Mouse (Mus musculus) liver, embryonic 16.5 days (tissue): Measurements from ENCODE around the gene D230025D16Rik. TPM values are rescaled to one million over a fixed set of nuclear protein-coding genes. Genes with fewer than 3 reads are reported as not detected.
"Not testable (repeated sequence)": the region's sequence is repeated elsewhere in the genome, so short reads cannot be mapped to it uniquely, and the experiment has no call there.

Source experiments
- ATAC-seq: fragments of 200-750 bp; cut with Nextera tagmentation; 2 replicates; pipeline ENCODE4 v1.8.0; 2017; ENCODE audit warnings: low read depth, mild to moderate bottlenecking, moderate number of reproducible peaks, moderate library complexity
- H3K27ac ChIP-seq: fragments of 300-500 bp; sonication (generic); 2 replicates; pipeline ENCODE4 v1.5.1; 2014; ENCODE audit warnings: mild to moderate bottlenecking, low read length
- H3K27me3 ChIP-seq: fragments of 300-500 bp; sonication (generic); 2 replicates; pipeline ENCODE4 v1.6.1; 2014; ENCODE audit warnings: low read depth, low read length, mixed read lengths; ENCODE audit not compliant: control insufficient read depth, insufficient read depth
- H3K36me3 ChIP-seq: fragments of 300-500 bp; sonication (generic); 2 replicates; pipeline ENCODE4 v1.6.1; 2014; ENCODE audit warnings: mild to moderate bottlenecking; ENCODE audit not compliant: control insufficient read depth, insufficient read depth
- H3K4me1 ChIP-seq: fragments of 300-500 bp; sonication (generic); 2 replicates; pipeline ENCODE4 v1.6.1; 2014; ENCODE audit warnings: low read depth, low read length, mixed read lengths; ENCODE audit not compliant: control insufficient read depth
- H3K4me2 ChIP-seq: fragments of 300-500 bp; sonication (generic); 2 replicates; pipeline ENCODE4 v1.6.1; 2014; ENCODE audit warnings: low read depth, low read length, mixed read lengths
- H3K4me3 ChIP-seq: fragments of 300-500 bp; sonication (generic); 2 replicates; pipeline ENCODE4 v1.5.1; 2014; ENCODE audit warnings: low read depth, mild to moderate bottlenecking, low read length
- H3K9ac ChIP-seq: fragments of 300-500 bp; sonication (generic); 2 replicates; pipeline ENCODE4 v1.6.1; 2014; ENCODE audit warnings: low read depth, low read length
- H3K9me3 ChIP-seq: fragments of 300-500 bp; sonication (generic); replicated peaks from 2 replicates; pipeline ENCODE4 v1.6.1; 2016; ENCODE audit warnings: low read length; ENCODE audit not compliant: control insufficient read depth
- WGBS: fragments of 180-500 bp; shearing (Covaris S2); extraction: QIAGEN DNeasy Blood & Tissue Kit; methylation state at CpG from one replicate; pipeline ENCODE4 v1.1.7; 2014; ENCODE audit not compliant: insufficient replicate concordance; 5-methylcytosine and 5-hydroxymethylcytosine counted together
- polyA plus RNA-seq: library from polyadenylated mRNA; unstranded; fragments of >200 nt; fragmentation: Nextera tagmentation; extraction: Ambion mirVana; gene quantifications from 2 replicates; pipeline ENCODE4 v1.2.1, GENCODE M21; 2015

Gene D230025D16Rik
- 18.7 and 19.7 TPM in 2 replicates for polyA plus RNA-seq

- H3K4me3 ChIP-seq = peak within 1 kb of the TSS; percentile 95
- peak within 1 kb of the TSS; percentile 94 for H3K27ac ChIP-seq
- H3K9me3 ChIP-seq = no peaks in the 10 kb centered on the region
- WGBS = 5% methylated on average over 34 of the region's 34 CpGs
- H3K27me3 ChIP-seq = no peaks in the 10 kb centered on the region
- peaks cover 14% of the 10 kb centered on the region for H3K4me1 ChIP-seq
- peak within 1 kb of the TSS; percentile 96 for H3K9ac ChIP-seq
- ATAC-seq = peak; percentile 88
- no peaks in the 10 kb centered on the region for H3K36me3 ChIP-seq
- peak within 1 kb of the TSS; percentile 89 for H3K4me2 ChIP-seq
Measured at GRCm38 (mm10) chr8:105224413-105225271, at the start of gene D230025D16Rik. Gene D230025D16Rik, plus strand, starts transcription at chr8:105225145.

DNA sequence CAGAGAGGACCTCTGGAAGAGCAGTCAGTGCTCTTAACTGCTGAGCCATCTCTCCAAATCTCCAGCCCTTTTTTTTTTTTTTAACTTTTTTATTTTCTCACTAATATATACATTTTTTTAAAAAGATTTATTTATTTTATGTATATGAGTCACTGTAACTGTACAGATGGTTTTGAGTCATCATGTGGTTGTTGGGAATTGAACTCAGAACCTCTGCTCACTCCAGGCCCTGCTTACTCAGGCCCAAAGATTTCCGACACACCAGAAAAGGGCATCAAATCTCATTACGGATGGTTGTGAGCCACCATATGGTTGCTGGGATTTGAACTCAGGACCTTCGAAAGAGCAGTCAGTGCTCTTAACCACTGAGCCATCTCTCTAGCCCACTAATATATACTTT, 49.7 kb upstream of the D230025D16Rik start:
- H3K4me2 ChIP-seq, H3K36me3 ChIP-seq, H3K4me3 ChIP-seq, ATAC-seq, H3K9ac ChIP-seq, H3K9me3 ChIP-seq, H3K4me1 ChIP-seq, H3K27ac ChIP-seq: not testable (repeated sequence)
- WGBS = 75% methylated on average over 3 of the region's 3 CpGs
- peaks cover 20% of the 10 kb centered on the region for H3K27me3 ChIP-seq

- H3K27ac ChIP-seq = no peak overlapping the region
- WGBS = 71% methylated on average over 6 of the region's 6 CpGs
- H3K4me3 ChIP-seq = no peak overlapping the region
- ATAC-seq = no peak
- no peaks in the 10 kb centered on the region for H3K9me3 ChIP-seq
- H3K36me3 ChIP-seq = no peaks in the 10 kb centered on the region
- H3K9ac ChIP-seq = no peak overlapping the region
- H3K4me1 ChIP-seq = no peaks in the 10 kb centered on the region
- no peaks in the 10 kb centered on the region for H3K27me3 ChIP-seq
- no peak overlapping the region for H3K4me2 ChIP-seq
Measured at GRCm38 (mm10) chr8:105178211-105178800, 46.6 kb upstream of the D230025D16Rik start.

GRCm38 (mm10) chr8:105182201-105182600, 42.7 kb upstream of the D230025D16Rik start:
- no peaks in the 10 kb centered on the region for H3K36me3 ChIP-seq
- no peaks in the 10 kb centered on the region for H3K27me3 ChIP-seq
- no peak overlapping the region for H3K27ac ChIP-seq
- H3K4me3 ChIP-seq = no peak overlapping the region
- H3K9ac ChIP-seq = no peak overlapping the region
- WGBS = 47% methylated on average over 1 of the region's 1 CpGs
- H3K4me2 ChIP-seq = no peak overlapping the region
- H3K9me3 ChIP-seq = no peaks in the 10 kb centered on the region
- ATAC-seq = no peak
- H3K4me1 ChIP-seq = no peaks in the 10 kb centered on the region

- Histone ChIP-seq H3K9me3 (no peaks in the 10 kb centered on the region), H3K27me3 (no peaks in the 10 kb centered on the region), H3K36me3 (no peaks in the 10 kb centered on the region), H3K4me1 (no peaks in the 10 kb centered on the region), H3K4me2 (no peak overlapping the region), H3K9ac (no peak overlapping the region), H3K4me3 (no peak overlapping the region), H3K27ac (no peak overlapping the region)
- no peak for ATAC-seq
- WGBS = 43% methylated on average over 1 of the region's 1 CpGs
Measured at GRCm38 (mm10) chr8:105186467-105187005, 38.4 kb upstream of the D230025D16Rik start.

DNA sequence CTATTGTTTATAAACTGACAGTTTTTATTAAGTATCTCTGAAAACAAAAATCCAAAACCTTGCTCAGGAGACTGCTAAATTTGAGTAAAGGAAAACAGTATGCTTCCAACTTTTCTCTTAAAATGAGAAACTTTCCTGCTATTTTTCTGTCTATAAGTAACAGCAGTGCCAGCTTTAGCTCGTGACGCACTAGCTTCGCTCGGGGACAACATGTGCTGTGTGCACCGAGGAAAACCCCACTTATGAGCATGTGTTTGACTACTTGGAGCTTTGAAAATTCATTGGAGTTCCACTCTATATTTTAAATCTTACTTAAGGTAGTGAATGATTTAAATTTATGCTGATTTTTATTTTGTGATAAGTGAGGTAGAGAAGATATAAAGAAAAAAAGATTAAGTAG, 32.8 kb upstream of the D230025D16Rik start:
- Histone ChIP-seq H3K9me3 (no peaks in the 10 kb centered on the region), H3K4me2 (no peak overlapping the region), H3K4me1 (no peaks in the 10 kb centered on the region), H3K27me3 (no peaks in the 10 kb centered on the region), H3K27ac (no peak overlapping the region), H3K9ac (no peak overlapping the region), H3K36me3 (peaks cover 4% of the 10 kb centered on the region; the same call in 1 of the 2 replicates), H3K4me3 (no peak overlapping the region)
- ATAC-seq = no peak
- WGBS = 77% methylated on average over 5 of the region's 5 CpGs

DNA sequence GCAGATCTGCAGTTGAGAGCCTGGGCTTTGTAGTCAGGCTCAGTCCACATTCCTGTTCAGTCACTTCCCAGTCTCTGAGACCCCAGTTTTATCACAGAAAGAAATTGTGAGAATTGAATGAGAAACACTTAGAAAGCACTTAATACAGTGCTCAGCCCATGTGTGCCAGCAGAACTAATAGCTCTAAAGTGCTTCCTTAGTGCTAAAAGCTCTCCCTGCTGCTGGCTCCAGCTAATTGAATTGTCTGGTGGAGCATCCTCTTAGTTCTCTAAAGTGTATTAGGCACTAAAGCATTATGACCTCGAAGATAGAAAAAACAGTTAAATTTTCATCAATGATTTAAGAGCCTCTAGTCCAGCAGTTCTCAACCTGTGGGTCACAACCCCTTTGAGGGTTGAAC, 19.2 kb upstream of the D230025D16Rik start:
- no peak for ATAC-seq
- Histone ChIP-seq H3K9ac (no peak overlapping the region), H3K4me2 (no peak overlapping the region), H3K27me3 (no peaks in the 10 kb centered on the region), H3K9me3 (no peaks in the 10 kb centered on the region), H3K4me3 (no peak overlapping the region), H3K27ac (no peak overlapping the region), H3K4me1 (no peaks in the 10 kb centered on the region; the same call in 1 of the 2 replicates), H3K36me3 (no peaks in the 10 kb centered on the region)
- 56% methylated on average over 1 of the region's 1 CpGs for WGBS

GRCm38 (mm10) chr8:105206766-105207275, 18.1 kb upstream of the D230025D16Rik start:
- ATAC-seq = no peak

More at GRCm38 (mm10) chr8:105206766-105207275, 18.1 kb upstream of the D230025D16Rik start:
- Histone ChIP-seq H3K4me1 (no peaks in the 10 kb centered on the region; the same call in 1 of the 2 replicates), H3K9ac (no peak overlapping the region), H3K4me2 (no peak overlapping the region), H3K4me3 (no peak overlapping the region), H3K27ac (no peak overlapping the region), H3K9me3 (no peaks in the 10 kb centered on the region), H3K36me3 (no peaks in the 10 kb centered on the region), H3K27me3 (no peaks in the 10 kb centered on the region)
- WGBS = 68% methylated on average over 7 of the region's 7 CpGs
